Mouse (Mus musculus): ENCODE measurements around the gene Srsf7. TPM values are rescaled to one million over a fixed set of nuclear protein-coding genes. Genes with fewer than 3 reads are reported as not detected.

The Srsf7 gene
- 172 and 175 TPM in 2 replicates for polyA plus RNA-seq (2012; rRNA removed)

GRCm38 (mm10) chr17:80206671-80207581, at the start of gene Srsf7, which contains the start of gene Ttc39d:
Srsf7 (minus strand) TSS chr17:80207307.
Ttc39d (plus strand) TSS chr17:80207460.

GRCm38 (mm10) chr17:80224326-80225116, 17.4 kb upstream of the Srsf7 start, which contains the start of gene Gemin6:
Gemin6 (plus strand) TSS chr17:80224441.

Other genes with a start within 250 kb of the Srsf7 start
- gene Hnrnpll, start 145.0 kb downstream of the Srsf7 start, polyA plus RNA-seq (2012; rRNA removed), result 24.7 and 26.6 TPM in 2 replicates
- 12.5 and 15.5 TPM in 2 replicates for gene Galm, start 79.8 kb downstream of the Srsf7 start, polyA plus RNA-seq (2012; rRNA removed)
- 0.01 TPM in 1 of 2 replicates, not detected in the other for gene Ttc39d, start 153 bp upstream of the Srsf7 start, polyA plus RNA-seq (2012; rRNA removed)
- 16.9 and 19.1 TPM in 2 replicates for gene Gemin6, start 17.1 kb upstream of the Srsf7 start, polyA plus RNA-seq (2012; rRNA removed)
- gene Morn2, start 82.9 kb upstream of the Srsf7 start, polyA plus RNA-seq (2012; rRNA removed), result 3.8 TPM in 2 replicates
- gene Dhx57, start 83.2 kb upstream of the Srsf7 start, polyA plus RNA-seq (2012; rRNA removed), result 5.0 and 5.1 TPM in 2 replicates
- gene Arhgef33, start 100.1 kb upstream of the Srsf7 start, polyA plus RNA-seq (2012; rRNA removed), result 0.10 TPM in 2 replicates
- not detected in 2 replicates for gene Gm10190, start 166.2 kb upstream of the Srsf7 start, polyA plus RNA-seq (2012; rRNA removed)

Data from liver, embryonic 14 days (tissue).